Mouse (Mus musculus) intestine, postnatal 0 days (tissue): ENCODE results near the gene Rab44. TPM values are rescaled to one million over a fixed set of nuclear protein-coding genes. Genes with fewer than 3 reads are reported as not detected.

Experiments
- ATAC-seq: fragments of 200-750 bp; cut with Nextera tagmentation; 2 replicates; pipeline ENCODE4 v1.8.0; 2017; ENCODE audit warnings: mild to moderate bottlenecking, moderate TSS enrichment, moderate library complexity
- H3K27ac ChIP-seq: fragments of 300-500 bp; sonication (generic); 2 replicates; pipeline ENCODE4 v1.5.1; 2014; ENCODE audit warnings: mild to moderate bottlenecking, low read depth, low read length, moderate library complexity
- H3K27me3 ChIP-seq: fragments of 300-500 bp; sonication (generic); replicated peaks from 2 replicates; pipeline ENCODE4 v1.6.1; 2014; ENCODE audit warnings: low read length, mixed read lengths; ENCODE audit not compliant: control insufficient read depth, insufficient read depth
- H3K36me3 ChIP-seq: fragments of 300-500 bp; sonication (generic); 2 replicates; pipeline ENCODE4 v1.6.1; 2014; ENCODE audit warnings: mild to moderate bottlenecking, moderate library complexity; ENCODE audit not compliant: control insufficient read depth, insufficient read depth
- H3K4me1 ChIP-seq: fragments of 300-500 bp; sonication (generic); replicated peaks from 2 replicates; pipeline ENCODE4 v1.6.1; 2014; ENCODE audit warnings: antibody characterized with exemption, low read length, mixed read lengths; ENCODE audit not compliant: control insufficient read depth, insufficient read depth
- H3K4me2 ChIP-seq: fragments of 300-500 bp; sonication (generic); replicated peaks from 2 replicates; pipeline ENCODE4 v1.6.1; 2014; ENCODE audit warnings: low read depth, mild to moderate bottlenecking, moderate library complexity
- H3K4me3 ChIP-seq: fragments of 300-500 bp; sonication (generic); 2 replicates; pipeline ENCODE4 v1.5.1; 2014; ENCODE audit warnings: low read depth, low read length
- H3K9ac ChIP-seq: fragments of 300-500 bp; sonication (generic); 2 replicates; pipeline ENCODE4 v1.6.1; 2014; ENCODE audit warnings: mild to moderate bottlenecking, low read depth, low read length
- H3K9me3 ChIP-seq: fragments of 300-500 bp; sonication (generic); 2 replicates; pipeline ENCODE4 v1.6.1; 2016; ENCODE audit warnings: mixed run types; ENCODE audit not compliant: control insufficient read depth
- CTCF ChIP-seq: sonication (generic); IDR thresholded peaks from 2 replicates; pipeline ENCODE4 v1.5.1; 2016; ENCODE audit warnings: low read depth, mild to moderate bottlenecking, control low read depth, antibody characterized with exemption, moderate library complexity
- WGBS: fragments of 180-500 bp; shearing (Covaris S2); extraction: QIAGEN DNeasy Blood & Tissue Kit; methylation state at CpG from one replicate; pipeline ENCODE4 v1.1.7; 2014; 5-methylcytosine and 5-hydroxymethylcytosine counted together
- polyA plus RNA-seq: library from polyadenylated mRNA; unstranded; fragments of >200 nt; fragmentation: Nextera tagmentation; extraction: Ambion mirVana; gene quantifications from 2 replicates; pipeline ENCODE4 v1.2.1, GENCODE M21; 2015

Gene Rab44
- polyA plus RNA-seq, 1 experiment from 2014 or later = 0.20 TPM

- Histone ChIP-seq H3K36me3 (no peaks in the 10 kb centered on the region), H3K4me1 (no peaks in the 10 kb centered on the region), H3K27ac (no peak overlapping the region), H3K9ac (no peak overlapping the region), H3K27me3 (no peaks in the 10 kb centered on the region), H3K4me3 (no peak overlapping the region), H3K4me2 (no peak overlapping the region), H3K9me3 (no peaks in the 10 kb centered on the region)
- no peak for ATAC-seq
- 74% methylated on average over 5 of the region's 5 CpGs for WGBS
- no peak for TF ChIP-seq CTCF
Observed at GRCm38 (mm10) chr17:29152547-29152946, 38.6 kb downstream of the Rab44 start.

- Histone ChIP-seq H3K4me1 (no peaks in the 10 kb centered on the region), H3K27me3 (no peaks in the 10 kb centered on the region), H3K27ac (no peak overlapping the region), H3K9me3 (no peaks in the 10 kb centered on the region), H3K4me3 (no peak overlapping the region), H3K4me2 (no peak overlapping the region), H3K9ac (no peak overlapping the region), H3K36me3 (no peaks in the 10 kb centered on the region)
- no peak for TF ChIP-seq CTCF
- 62% methylated on average over 13 of the region's 13 CpGs for WGBS
- ATAC-seq = no peak
Observed at GRCm38 (mm10) chr17:29154247-29154646, 40.3 kb downstream of the Rab44 start.

GRCm38 (mm10) chr17:29155355-29156135 lies 41.6 kb downstream of the Rab44 start:
- Histone ChIP-seq H3K27ac (no peak overlapping the region), H3K9ac (no peak overlapping the region), H3K36me3 (no peaks in the 10 kb centered on the region), H3K4me3 (no peak overlapping the region), H3K9me3 (no peaks in the 10 kb centered on the region), H3K4me1 (no peaks in the 10 kb centered on the region), H3K27me3 (no peaks in the 10 kb centered on the region), H3K4me2 (no peak overlapping the region)
- 0 out of 2 replicates have a peak, but pooled peaks have one; percentile 2 for TF ChIP-seq CTCF
- ATAC-seq = no peak
- 63% methylated on average over 12 of the region's 12 CpGs for WGBS

- no peaks in the 10 kb centered on the region for H3K36me3 ChIP-seq
- no peak overlapping the region for H3K4me3 ChIP-seq
- no peak overlapping the region for H3K9ac ChIP-seq
- H3K4me2 ChIP-seq = no peak overlapping the region
- H3K9me3 ChIP-seq = no peaks in the 10 kb centered on the region; the same call in 1 of the 2 replicates
- 77% methylated on average over 16 of the region's 16 CpGs for WGBS
- H3K4me1 ChIP-seq = no peaks in the 10 kb centered on the region
- no peaks in the 10 kb centered on the region for H3K27me3 ChIP-seq
- no peak overlapping the region for H3K27ac ChIP-seq
- ATAC-seq = no peak
- no peak for TF ChIP-seq CTCF
Observed at GRCm38 (mm10) chr17:29156396-29156795, 42.5 kb downstream of the Rab44 start.

GRCm38 (mm10) chr17:29156866-29157265 lies 42.9 kb downstream of the Rab44 start:
- no peaks in the 10 kb centered on the region; the same call in 1 of the 2 replicates for H3K9me3 ChIP-seq
- WGBS = 69% methylated on average over 8 of the region's 8 CpGs
- H3K4me1 ChIP-seq = no peaks in the 10 kb centered on the region
- no peak for TF ChIP-seq CTCF
- H3K9ac ChIP-seq = no peak overlapping the region
- H3K27me3 ChIP-seq = no peaks in the 10 kb centered on the region
- no peak overlapping the region for H3K27ac ChIP-seq
- no peak overlapping the region for H3K4me2 ChIP-seq
- no peak overlapping the region for H3K4me3 ChIP-seq
- no peaks in the 10 kb centered on the region for H3K36me3 ChIP-seq
- ATAC-seq = no peak

GRCm38 (mm10) chr17:29158899-29159298 lies 45.0 kb downstream of the Rab44 start:
- Histone ChIP-seq H3K4me3 (no peak overlapping the region), H3K4me2 (no peak overlapping the region), H3K27ac (no peak overlapping the region), H3K9me3 (no peaks in the 10 kb centered on the region; the same call in 1 of the 2 replicates), H3K36me3 (no peaks in the 10 kb centered on the region), H3K27me3 (no peaks in the 10 kb centered on the region), H3K4me1 (no peaks in the 10 kb centered on the region), H3K9ac (no peak overlapping the region)
- 95% methylated on average over 15 of the region's 15 CpGs for WGBS
- TF ChIP-seq CTCF = no peak
- ATAC-seq = no peak
